Comparison of ENCODE assay signal across 9 mouse cellular contexts in genomic region chrX:152768891-152769599, GRCm38 (mm10). TPM values are rescaled to one million over a fixed set of nuclear protein-coding genes. Genes with fewer than 3 reads are reported as not detected.
DNase-seq lines count a peak whose midpoint lies in the region; ATAC-seq and TF ChIP-seq lines count a peak whose summit lies in the region.
"Had no signal": no experiment of that assay in that cellular context is flagged by ENCODE, and none has a peak within 500 bp of the region (broad histone marks: within the 10 kb centered on the region; RNA-seq: fewer than 3 reads in every experiment).

Gene Shroom2, minus strand, starts transcription at chrX:152769465.

- peak within 1 kb of the TSS; percentile 81 for H3K4me3 ChIP-seq in gastrocnemius, adult 2 months
- H3K4me3 ChIP-seq in liver, embryonic 12.5 days = peak within 1 kb of the TSS; percentile 56
- H3K4me3 ChIP-seq in neural tube, embryonic 13.5 days = peak within 1 kb of the TSS; percentile 54

- intact Hi-C loops in gastrocnemius, adult 2 months (cut with DNase I) = no loop called here
- intact Hi-C loops in gastrocnemius, postnatal 14 days (cut with DNase I; ENCODE audit: low total_unique reads) = no loop called here

- WGBS in liver, embryonic 12.5 days (ENCODE audit: insufficient replicate concordance) = 10% methylated on average over 53 of the region's 55 CpGs
- WGBS in neural tube, embryonic 13.5 days = 25% methylated on average over 52 of the region's 55 CpGs

- no peaks in the 10 kb centered on the region for H3K36me3 ChIP-seq in liver, embryonic 12.5 days
- no peaks in the 10 kb centered on the region for H3K36me3 ChIP-seq in neural tube, embryonic 13.5 days
- H3K36me3 ChIP-seq: G1E had no signal

- no peaks in the 10 kb centered on the region for H3K9me3 ChIP-seq in liver, embryonic 12.5 days (replicated peaks)
- no peaks in the 10 kb centered on the region for H3K9me3 ChIP-seq in neural tube, embryonic 13.5 days
- H3K9me3 ChIP-seq: G1E had no signal

- DNase-seq in gastrocnemius, adult 2 months = peak; percentile 18
- no peak for DNase-seq in gastrocnemius, postnatal 14 days
- peak; percentile 26 to 42 for DNase-seq in adrenal gland, postnatal 36 days
- peak; percentile 3 for DNase-seq in heart, adult 8-10 months (ENCODE audit: low spot score)
- DNase-seq in kidney, adult 9 months = peak; percentile 38
- no peak for DNase-seq in right cerebral cortex, postnatal 4 days

- ATAC-seq in liver, embryonic 12.5 days = peak; percentile 65
- no peak; the same call in none of the 2 replicates for ATAC-seq in neural tube, embryonic 13.5 days (ENCODE audit: low read depth)

- peaks cover 31% of the 10 kb centered on the region for H3K27me3 ChIP-seq in liver, embryonic 12.5 days (replicated peaks)
- peaks cover 57% of the 10 kb centered on the region for H3K27me3 ChIP-seq in neural tube, embryonic 13.5 days

- peak within 1 kb of the TSS; percentile 27; the same call in 1 of the 2 replicates for H3K9ac ChIP-seq in liver, embryonic 12.5 days
- peak within 1 kb of the TSS; percentile 66 for H3K9ac ChIP-seq in neural tube, embryonic 13.5 days

- TF ChIP-seq CTCF in gastrocnemius, adult 2 months (IDR thresholded peaks at IDR 0.05) = no peak

- peak within 1 kb of the TSS; percentile 70 for H3K4me2 ChIP-seq in liver, embryonic 12.5 days
- H3K4me2 ChIP-seq in neural tube, embryonic 13.5 days = peak within 1 kb of the TSS; percentile 74

- peak within 1 kb of the TSS; percentile 62 for H3K27ac ChIP-seq in gastrocnemius, adult 2 months
- H3K27ac ChIP-seq in liver, embryonic 12.5 days = peak within 1 kb of the TSS; percentile 10; the same call in 1 of the 2 replicates
- H3K27ac ChIP-seq in neural tube, embryonic 13.5 days (replicated peaks) = no peak within 1 kb of the TSS

- no peaks in the 10 kb centered on the region for H3K4me1 ChIP-seq in liver, embryonic 12.5 days
- no peaks in the 10 kb centered on the region for H3K4me1 ChIP-seq in neural tube, embryonic 13.5 days (replicated peaks)

RNA-seq across cellular contexts. Expression of gene Shroom2, which starts in this region (rescaled TPM):
- total RNA-seq in gastrocnemius, adult 2 months (2021) = 1 to 10 TPM in 1 of 2 experiments, under 1 TPM in 1; 0.69 to 1.8 TPM
- 1 to 10 TPM; 3.6 to 3.7 TPM for total RNA-seq in gastrocnemius, postnatal 14 days (2021)
- total RNA-seq in adrenal gland, postnatal 36 days (2021) = 10 to 100 TPM in 1 of 2 experiments, 1 to 10 TPM in 1; 5.7 to 10.2 TPM
- 1 to 10 TPM; 3.2 to 5.1 (median 3.8) TPM for total RNA-seq in heart, adult 8-10 months (2022)
- 1.9 TPM in 2 replicates for polyA plus RNA-seq in liver, embryonic 12.5 days (2016; fragmentation: Nextera tagmentation; extraction: Ambion mirVana)
- polyA plus RNA-seq in neural tube, embryonic 13.5 days (2015; fragmentation: Nextera tagmentation; extraction: Ambion mirVana) = 72.7 and 73.0 TPM in 2 replicates
- polyA plus RNA-seq: G1E had no signal

Comparison
In these comparisons a context has a peak if more than half of its experiments do, and no peak if none do; other contexts are left out.
1. RNA of gene Shroom2 (polyA plus RNA-seq): 72.7 to 73.0 TPM in neural tube, embryonic 13.5 days; 1.9 TPM in liver, embryonic 12.5 days; every median in the first group is over 10 times any median in the second.
2. DNase-seq: peak in gastrocnemius, adult 2 months (single experiment), adrenal gland, postnatal 36 days (2 of 2), heart, adult 8-10 months (single experiment) and kidney, adult 9 months (single experiment); none in gastrocnemius, postnatal 14 days (single experiment) and right cerebral cortex, postnatal 4 days (single experiment).
3. Peak in every context shown above with its lines, with median percentiles within 50 percentile points of each other: H3K4me3 ChIP-seq.